Mouse (Mus musculus): Measurements from ENCODE around the gene Gm45140. TPM values are rescaled to one million over a fixed set of nuclear protein-coding genes. Genes with fewer than 3 reads are reported as not detected.

Gm45140 gene
- polyA plus RNA-seq, 1 experiment, result 1.8 TPM

GRCm38 (mm10) chr6:87739898-87740297 lies 95.7 kb downstream of the Gm45140 start:
- Histone ChIP-seq H3K4me3 (replicated peaks) (no peak overlapping the region), H3K36me3 (ENCODE audit: control insufficient read depth) (peaks cover 5% of the 10 kb centered on the region; the same call in 1 of the 2 replicates)
- TF ChIP-seq TAL1 (IDR thresholded peaks at IDR 0.05; ENCODE audit: low read length) (no peak), GATA1 (IDR thresholded peaks at IDR 0.05; ENCODE audit: low read length) (no peak)

More at GRCm38 (mm10) chr6:87739898-87740297, 95.7 kb downstream of the Gm45140 start:
- Histone ChIP-seq H3K4me1 (ENCODE audit: control insufficient read depth) (peaks cover 74% of the 10 kb centered on the region), H3K27me3 (ENCODE audit: control insufficient read depth) (peaks cover 19% of the 10 kb centered on the region), H3K9me3 (ENCODE audit: control insufficient read depth, low read length) (no peaks in the 10 kb centered on the region; the same call in 1 of the 2 replicates)

Other genes with a start within 250 kb of the Gm45140 start
- 0.37 and 0.68 TPM in 2 replicates for gene Prokr1, start 245.1 kb downstream of the Gm45140 start, polyA plus RNA-seq (2012)
- 1.7 TPM in 2 replicates for gene Aplf, start 163.6 kb downstream of the Gm45140 start, polyA plus RNA-seq (2012)
- gene Efcc1, start 104.9 kb downstream of the Gm45140 start, polyA plus RNA-seq (2012), result not detected in 2 replicates
- gene Gp9, start 57.7 kb downstream of the Gm45140 start, polyA plus RNA-seq (2012), result 8.1 and 8.8 TPM in 2 replicates
- gene Rab43, start 23.6 kb downstream of the Gm45140 start, polyA plus RNA-seq (2012), result 22.8 and 70.9 TPM in 2 replicates
- gene Isy1, start 3.0 kb upstream of the Gm45140 start, polyA plus RNA-seq (2012), result 2.4 and 2.6 TPM in 2 replicates
- gene Cnbp, start 15.3 kb upstream of the Gm45140 start, polyA plus RNA-seq (2012), result 6.3 and 7.3 TPM in 2 replicates
- gene Copg1, start 52.0 kb upstream of the Gm45140 start, polyA plus RNA-seq (2012), result 0.85 and 1.3 TPM in 2 replicates
- 1.1 and 1.4 TPM in 2 replicates for gene Hmces, start 78.1 kb upstream of the Gm45140 start, polyA plus RNA-seq (2012)
- 0.44 and 0.46 TPM in 2 replicates for gene H1fx, start 145.8 kb upstream of the Gm45140 start, polyA plus RNA-seq (2012)
- 2.7 and 3.9 TPM in 2 replicates for gene Rab7, start 209.5 kb upstream of the Gm45140 start, polyA plus RNA-seq (2012)
- gene Rpn1, start 248.7 kb upstream of the Gm45140 start, polyA plus RNA-seq (2012), result 1.2 and 1.4 TPM in 2 replicates